Mouse (Mus musculus) thymus, adult 2 months (tissue): ENCODE data around the gene Frmd4a. TPM values are rescaled to one million over a fixed set of nuclear protein-coding genes. Genes with fewer than 3 reads are reported as not detected.

Experiments
- DNase-seq: peaks from one replicate; pipeline ENCODE4 v3.0.0; 2021
- H3K27ac ChIP-seq: fragments of 200-500 bp; 2 replicates; pipeline ENCODE4 v1.5.1; 2012; ENCODE audit warnings: low read length, control low read depth; ENCODE audit not compliant: control insufficient read depth, insufficient read depth
- H3K27me3 ChIP-seq: fragments of 200-500 bp; 2 replicates; pipeline ENCODE4 v1.6.1; 2012; ENCODE audit warnings: mild to moderate bottlenecking, low read length, moderate library complexity, mixed read lengths; ENCODE audit not compliant: control insufficient read depth, insufficient read depth
- H3K36me3 ChIP-seq: fragments of 200-500 bp; 2 replicates; pipeline ENCODE4 v1.6.1; 2012; ENCODE audit warnings: mild to moderate bottlenecking, low read length, moderate library complexity; ENCODE audit not compliant: control insufficient read depth, insufficient read depth
- H3K4me1 ChIP-seq: fragments of 200-500 bp; replicated peaks from 2 replicates; pipeline ENCODE4 v1.6.1; 2012; ENCODE audit warnings: low read length; ENCODE audit not compliant: control insufficient read depth, insufficient read depth
- H3K4me3 ChIP-seq: fragments of 200-500 bp; 2 replicates; pipeline ENCODE4 v1.5.1; 2012; ENCODE audit warnings: mild to moderate bottlenecking, low read length, control low read depth, moderate library complexity; ENCODE audit not compliant: control insufficient read depth, insufficient read depth
- CTCF ChIP-seq: fragments of 200-500 bp; IDR thresholded peaks from 2 replicates; pipeline ENCODE4 v1.5.1; 2012; ENCODE audit warnings: mild to moderate bottlenecking, control low read depth, low read length, moderate library complexity, borderline replicate concordance; ENCODE audit not compliant: control insufficient read depth, poor library complexity, insufficient read depth; ENCODE audit errors: extremely low read depth
- POLR2A ChIP-seq: fragments of 200-500 bp; IDR thresholded peaks from 2 replicates; pipeline ENCODE4 v1.6.1; 2012; ENCODE audit warnings: mild to moderate bottlenecking, low read length, control low read depth, moderate library complexity; ENCODE audit not compliant: control insufficient read depth, poor library complexity, insufficient read depth; ENCODE audit errors: extremely low read depth
- WGBS: fragments of 180-500 bp; shearing (Covaris S2); methylation state at CpG from one replicate; pipeline ENCODE4 v1.1.7; 2018; 5-methylcytosine and 5-hydroxymethylcytosine counted together
- polyA plus RNA-seq: library from polyadenylated mRNA; depleted of rRNA; stranded (reverse); fragments of >200 nt; gene quantifications from 2 replicates; pipeline ENCODE4 v1.2.3, GENCODE M21; 2012

Gene Frmd4a
- polyA plus RNA-seq, 1 experiment, result 17.5 TPM

DNA sequence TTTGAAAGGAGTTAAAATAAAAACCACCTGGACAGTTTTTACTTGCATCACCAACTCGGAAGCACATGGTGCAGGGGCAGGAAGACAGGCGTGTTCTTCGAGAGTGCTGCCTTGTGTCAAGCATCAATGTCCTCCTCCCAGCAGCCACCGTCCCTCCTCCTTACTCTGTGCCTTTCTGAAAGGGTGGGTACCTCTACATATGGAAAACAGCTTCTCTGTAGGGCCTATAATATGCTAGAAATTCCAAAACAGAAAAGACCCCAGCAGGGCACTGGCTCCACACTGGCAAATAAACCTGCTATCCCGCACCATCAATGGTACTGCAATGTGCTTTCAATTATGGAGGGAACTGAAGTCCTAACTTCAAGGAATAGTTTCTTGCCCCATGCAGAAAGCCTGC is 331.0 kb downstream of the Frmd4a start:
- H3K27ac ChIP-seq, result no peak overlapping the region
- no peaks in the 10 kb centered on the region for H3K36me3 ChIP-seq
- no peak for DNase-seq
- H3K4me1 ChIP-seq, result no peaks in the 10 kb centered on the region
- 89% methylated on average over 5 of the region's 5 CpGs for WGBS
- H3K4me3 ChIP-seq, result no peak overlapping the region
- no peak for TF ChIP-seq CTCF
- no peak for TF ChIP-seq POLR2A
- no peaks in the 10 kb centered on the region for H3K27me3 ChIP-seq

DNA sequence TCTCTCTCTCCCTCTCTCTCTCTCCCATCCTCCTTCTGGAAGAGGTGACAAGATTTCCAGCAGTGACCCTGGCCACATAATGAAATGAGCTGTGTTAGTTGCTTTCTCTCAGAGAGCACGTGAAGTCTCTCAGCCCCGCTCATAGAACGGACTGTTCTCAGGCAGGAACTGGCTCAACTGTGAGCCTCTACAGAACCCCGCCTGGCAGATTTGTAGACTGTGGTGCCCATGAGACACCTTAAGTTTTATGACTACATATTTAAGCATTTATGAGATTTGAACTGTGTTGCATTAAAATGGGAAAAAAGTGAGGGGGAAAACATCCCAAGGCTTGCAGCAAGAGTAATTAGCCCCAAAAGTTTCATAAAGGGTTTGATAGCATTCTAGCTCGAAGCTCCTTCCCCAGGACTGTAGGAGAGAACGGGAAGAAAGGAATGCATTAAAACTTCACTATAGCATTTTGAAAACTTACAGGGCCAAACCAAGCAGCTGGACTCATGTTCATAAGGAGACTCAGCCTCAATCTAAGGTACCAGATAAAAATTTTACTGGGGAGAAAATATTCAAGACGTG is 339.4 kb downstream of the Frmd4a start:
- H3K27ac ChIP-seq, result no peak overlapping the region
- no peaks in the 10 kb centered on the region for H3K4me1 ChIP-seq
- H3K36me3 ChIP-seq, result no peaks in the 10 kb centered on the region
- no peak overlapping the region for H3K4me3 ChIP-seq
- no peak for DNase-seq
- H3K27me3 ChIP-seq, result no peaks in the 10 kb centered on the region
- WGBS, result 96% methylated on average over 7 of the region's 7 CpGs
- TF ChIP-seq POLR2A (no peak), CTCF (no peak)

DNA sequence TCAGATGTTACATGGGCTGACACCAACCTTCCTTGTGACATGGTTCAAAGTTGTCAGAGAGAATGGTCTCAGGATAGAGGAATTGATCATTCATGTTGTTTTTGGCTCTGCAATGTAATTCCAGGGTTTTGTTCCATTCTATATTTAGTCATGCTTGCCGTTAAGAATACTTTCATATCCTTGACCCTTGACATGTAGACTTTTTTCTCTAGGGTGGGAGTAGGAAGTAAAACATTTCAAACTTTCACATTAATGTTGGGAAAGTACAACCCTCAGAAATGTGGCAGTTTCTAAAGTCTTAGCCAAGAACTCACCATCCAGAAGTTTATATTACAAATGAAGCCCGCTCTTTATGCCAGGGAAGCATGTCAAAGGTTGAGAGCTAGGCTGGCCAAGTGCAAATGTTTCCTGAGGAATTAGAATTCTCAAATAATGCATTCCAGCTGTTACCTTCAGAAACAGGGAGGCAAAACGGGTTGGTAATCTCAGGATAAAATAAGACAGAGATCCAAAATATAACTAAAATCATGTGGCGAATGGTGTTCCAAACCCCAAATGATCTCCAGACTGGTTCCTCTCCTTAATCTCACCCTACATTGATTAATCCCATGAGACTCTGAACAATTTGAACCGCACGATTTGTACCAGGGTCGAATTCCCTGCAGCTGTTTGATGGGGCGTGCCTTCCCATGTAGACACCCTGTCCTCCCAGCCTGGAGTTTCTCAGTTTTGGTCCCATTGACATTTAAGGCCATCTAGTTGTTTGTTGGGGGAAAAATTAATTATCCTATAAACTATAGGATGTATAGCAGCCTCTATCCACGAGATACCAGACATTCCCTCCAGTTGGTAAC is 344.7 kb downstream of the Frmd4a start:
- H3K27me3 ChIP-seq, result no peaks in the 10 kb centered on the region
- no peak for TF ChIP-seq CTCF
- TF ChIP-seq POLR2A, result no peak
- H3K27ac ChIP-seq, result no peak overlapping the region
- 90% methylated on average over 9 of the region's 9 CpGs for WGBS
- H3K36me3 ChIP-seq, result no peaks in the 10 kb centered on the region
- H3K4me3 ChIP-seq, result no peak overlapping the region
- DNase-seq, result no peak
- H3K4me1 ChIP-seq, result no peaks in the 10 kb centered on the region

DNA sequence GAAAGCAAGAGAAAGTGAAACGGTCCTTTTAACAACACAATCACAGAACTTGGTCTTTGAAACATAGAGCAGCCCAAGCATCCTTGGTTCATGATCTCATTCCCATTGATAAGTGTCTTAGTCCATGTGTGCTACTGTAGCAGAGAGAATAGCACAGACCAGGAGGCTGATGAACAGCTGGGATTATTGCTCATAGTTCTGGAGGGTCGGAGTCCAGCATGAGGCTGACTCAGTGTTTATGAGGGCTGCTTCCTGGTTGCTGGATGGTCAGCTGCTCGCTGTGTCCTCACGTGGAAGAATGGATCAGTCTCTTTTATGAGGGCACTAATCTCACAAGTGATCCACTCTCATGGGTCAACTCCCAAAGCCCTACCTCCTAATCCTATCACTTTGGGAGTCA is 347.4 kb downstream of the Frmd4a start:
- 91% methylated on average over 4 of the region's 4 CpGs for WGBS
- DNase-seq, result no peak
- Histone ChIP-seq H3K36me3 (no peaks in the 10 kb centered on the region), H3K4me1 (no peaks in the 10 kb centered on the region), H3K4me3 (no peak overlapping the region), H3K27me3 (no peaks in the 10 kb centered on the region), H3K27ac (no peak overlapping the region)
- TF ChIP-seq POLR2A, result no peak
- no peak for TF ChIP-seq CTCF

DNA sequence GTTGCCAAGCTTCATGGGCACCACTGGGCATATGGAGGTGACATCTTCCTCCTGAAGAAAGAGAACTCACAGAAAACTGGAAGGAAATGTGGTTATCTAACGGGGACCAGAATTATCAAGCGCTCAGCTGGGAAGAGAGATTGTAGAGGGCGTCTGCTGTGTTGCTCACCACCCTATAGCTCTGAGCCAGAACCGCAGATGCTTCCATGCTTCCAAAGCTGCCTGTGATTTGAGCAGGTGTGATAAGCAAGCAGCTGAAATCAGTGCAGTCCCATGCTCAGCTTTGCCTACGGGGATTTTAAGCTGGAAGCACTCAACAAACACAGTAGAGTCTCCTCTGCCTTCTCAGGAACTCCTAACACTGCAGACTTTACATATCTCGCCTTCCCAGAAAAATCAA is 351.0 kb downstream of the Frmd4a start:
- Histone ChIP-seq H3K4me3 (no peak overlapping the region), H3K27me3 (no peaks in the 10 kb centered on the region), H3K4me1 (no peaks in the 10 kb centered on the region), H3K27ac (no peak overlapping the region), H3K36me3 (no peaks in the 10 kb centered on the region)
- WGBS, result 86% methylated on average over 6 of the region's 6 CpGs
- TF ChIP-seq CTCF (no peak), POLR2A (no peak)
- DNase-seq, result no peak

DNA sequence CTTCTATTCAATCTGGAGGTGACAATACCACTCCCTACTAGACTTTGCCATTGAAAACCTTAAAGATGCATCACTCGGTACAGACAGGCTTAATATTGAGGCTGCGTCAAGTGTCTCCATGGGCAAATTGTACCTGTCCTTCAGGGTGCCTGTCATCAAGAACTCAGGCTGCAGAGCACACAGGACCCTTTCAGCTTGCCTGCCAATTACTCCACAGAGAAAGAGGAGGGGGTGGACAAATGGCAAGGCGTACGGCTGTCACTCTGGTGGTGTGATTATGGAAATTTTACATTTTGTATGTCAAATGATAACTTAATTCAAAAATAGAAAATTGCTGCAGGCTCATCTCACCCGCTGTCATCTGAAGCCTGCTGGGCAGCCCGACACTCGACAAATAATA is 353.0 kb downstream of the Frmd4a start:
- TF ChIP-seq CTCF, result no peak
- TF ChIP-seq POLR2A, result no peak
- 96% methylated on average over 7 of the region's 7 CpGs for WGBS
- no peak overlapping the region for H3K4me3 ChIP-seq

DNA sequence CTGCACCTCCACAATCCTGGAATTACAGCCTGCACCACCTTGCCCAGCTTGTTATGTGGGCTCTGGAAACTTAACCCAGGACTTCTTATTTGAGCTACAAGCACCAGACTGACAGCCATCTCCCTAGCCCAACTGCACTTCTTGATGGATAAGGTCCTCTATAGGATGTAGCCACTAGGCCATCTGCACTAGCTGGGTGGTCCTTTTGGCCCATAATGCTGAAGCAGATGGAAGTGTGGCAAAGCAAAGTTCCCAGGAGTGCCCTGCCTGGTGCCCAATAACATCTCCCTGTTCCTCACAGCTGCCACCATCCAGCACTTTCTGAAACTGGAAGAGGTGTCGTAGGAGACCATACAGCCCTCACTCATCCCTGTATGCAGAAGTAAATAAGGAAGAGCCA is 353.8 kb downstream of the Frmd4a start:
- WGBS, result 97% methylated on average over 1 of the region's 1 CpGs
- DNase-seq, result no peak
- Histone ChIP-seq H3K27me3 (no peaks in the 10 kb centered on the region), H3K27ac (no peak overlapping the region), H3K4me1 (no peaks in the 10 kb centered on the region), H3K36me3 (no peaks in the 10 kb centered on the region), H3K4me3 (no peak overlapping the region)
- no peak for TF ChIP-seq POLR2A
- TF ChIP-seq CTCF, result no peak

More for the DNA sequence above, 353.0 kb downstream of the Frmd4a start:
- no peaks in the 10 kb centered on the region for H3K27me3 ChIP-seq
- no peak overlapping the region for H3K27ac ChIP-seq
- no peaks in the 10 kb centered on the region for H3K4me1 ChIP-seq
- no peak for DNase-seq
- no peaks in the 10 kb centered on the region for H3K36me3 ChIP-seq
